Mouse (Mus musculus): ENCODE measurements around the gene Cldn6.

DNA sequence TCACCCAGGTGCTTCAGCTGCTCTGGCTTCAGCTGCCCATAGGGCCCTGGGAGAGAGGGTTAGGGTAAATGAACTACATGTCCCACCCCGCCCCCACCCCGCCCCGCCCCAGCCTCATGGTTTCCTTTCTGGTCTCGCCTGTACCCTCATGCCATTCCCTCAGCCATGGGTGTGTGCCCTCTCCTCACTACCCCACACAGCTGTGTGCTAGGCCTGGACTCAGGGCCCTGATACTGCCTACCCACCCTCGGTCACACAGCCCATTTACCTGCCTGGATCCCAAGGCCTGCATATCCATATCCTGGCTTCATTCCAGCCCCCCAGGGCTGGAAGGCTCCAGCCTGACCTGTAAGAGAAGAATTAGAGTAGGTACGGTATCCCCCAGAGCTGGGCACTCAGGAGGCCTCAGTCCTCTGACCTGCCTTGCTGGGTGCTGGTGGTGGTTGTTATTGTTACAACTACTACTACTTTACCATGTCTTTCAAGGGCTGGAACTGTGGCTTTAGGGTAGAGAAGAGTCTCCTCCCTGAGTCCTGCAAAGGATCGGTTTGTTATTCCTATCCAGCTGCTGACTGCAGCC, 26.6 kb downstream of the Cldn6 start:
- no peak for TF ChIP-seq CTCF (IDR thresholded peaks at IDR 0.05; ENCODE audit: insufficient read depth, low read depth, low read length)
- TF ChIP-seq POLR2A (IDR thresholded peaks at IDR 0.05; ENCODE audit: insufficient read depth, low read depth, low read length): no peak
